Mouse (Mus musculus) CD4-positive, CD25-positive, alpha-beta regulatory T cell, adult 2 months (primary cell): ENCODE data around the gene Pnrc2.

Source experiments
- DNase-seq: peaks from one replicate; pipeline ENCODE4 v3.0.0-alpha.2; 2012; ENCODE audit warnings: low read depth, low spot score

Pnrc2 gene

GRCm38 (mm10) chr4:135824254-135824653, 49.4 kb downstream of the Pnrc2 start:
- DNase-seq = no peak

- DNase-seq = peak; percentile 70
These were observed 50.4 kb downstream of the Pnrc2 start for GRCm38 (mm10) chr4:135823298-135823697.

- DNase-seq = no peak
These were observed 51.9 kb downstream of the Pnrc2 start for GRCm38 (mm10) chr4:135821772-135822171.
